In genomic region chr4:129081512-129081911, GRCm38 (mm10) we compare ENCODE assay signal across 10 mouse cellular contexts. TPM values are rescaled to one million over a fixed set of nuclear protein-coding genes. Genes with fewer than 3 reads are reported as not detected.
DNase-seq lines count a peak whose midpoint lies in the region; ATAC-seq lines count a peak whose summit lies in the region.
"Had no signal": no experiment of that assay in that cellular context is flagged by ENCODE, and none has a peak within 500 bp of the region (broad histone marks: within the 10 kb centered on the region; RNA-seq: fewer than 3 reads in every experiment).

No protein-coding gene starts in this region.

- H3K36me3 ChIP-seq in hindbrain, embryonic 16.5 days (ENCODE audit: control insufficient read depth, insufficient read depth, low read length), result peaks cover 41% of the 10 kb centered on the region
- 0 out of 2 replicates have a peak, but pooled peaks cover 7% of the 10 kb centered on the region for H3K36me3 ChIP-seq in hindbrain, embryonic 11.5 days (ENCODE audit: control insufficient read depth, insufficient read depth, low read length)

- no peak for DNase-seq in hindbrain, embryonic 11.5 days (ENCODE audit: low spot score)
- peak; percentile 30 for DNase-seq in urinary bladder, postnatal 14 days (ENCODE audit: low spot score)
- DNase-seq in urinary bladder, postnatal 4 days (ENCODE audit: low spot score in 2 of 2), result no peak
- peak; percentile 54 for DNase-seq in lung, postnatal 36 days
- DNase-seq in thymus, postnatal 25 days, result no peak
- DNase-seq in adrenal gland, postnatal 10 days, result no peak
- DNase-seq: thymus, postnatal 36 days had no signal

- WGBS in hindbrain, embryonic 16.5 days, result 62% methylated on average over 6 of the region's 6 CpGs
- WGBS in hindbrain, embryonic 11.5 days, result 87% methylated on average over 6 of the region's 6 CpGs

- peaks cover 5% of the 10 kb centered on the region; the same call in 1 of the 2 replicates for H3K4me1 ChIP-seq in hindbrain, embryonic 16.5 days (ENCODE audit: control insufficient read depth, insufficient read depth, low read depth, low read length)
- H3K4me1 ChIP-seq in hindbrain, embryonic 11.5 days (replicated peaks; ENCODE audit: control insufficient read depth, insufficient read depth, low read length), result no peaks in the 10 kb centered on the region

- H3K27ac ChIP-seq in hindbrain, embryonic 16.5 days (ENCODE audit: low read depth, low read length), result peak overlapping the region; percentile 60; the same call in 1 of the 2 replicates
- H3K27ac ChIP-seq in hindbrain, embryonic 11.5 days (ENCODE audit: low read depth, low read length), result no peak overlapping the region

- H3K9me3 ChIP-seq in hindbrain, embryonic 16.5 days (ENCODE audit: control insufficient read depth, low read length), result no peaks in the 10 kb centered on the region
- no peaks in the 10 kb centered on the region for H3K9me3 ChIP-seq in hindbrain, embryonic 11.5 days (ENCODE audit: control insufficient read depth, low read length)

- 0 out of 2 replicates have a peak overlapping the region, but pooled peaks have one; percentile 10 for H3K9ac ChIP-seq in hindbrain, embryonic 16.5 days (ENCODE audit: low read depth, low read length)
- H3K9ac ChIP-seq in hindbrain, embryonic 11.5 days (ENCODE audit: low read depth, low read length), result no peak overlapping the region

- no peak overlapping the region for H3K4me3 ChIP-seq in hindbrain, embryonic 16.5 days (ENCODE audit: low read length)
- H3K4me3 ChIP-seq in hindbrain, embryonic 11.5 days (ENCODE audit: low read depth, low read length), result no peak overlapping the region

- no peak overlapping the region for H3K4me2 ChIP-seq in hindbrain, embryonic 16.5 days (ENCODE audit: low read length)
- no peak overlapping the region for H3K4me2 ChIP-seq in hindbrain, embryonic 11.5 days (replicated peaks; ENCODE audit: low read depth, low read length)

- no peaks in the 10 kb centered on the region for H3K27me3 ChIP-seq in hindbrain, embryonic 16.5 days (replicated peaks; ENCODE audit: control insufficient read depth, insufficient read depth, low read length)
- no peaks in the 10 kb centered on the region for H3K27me3 ChIP-seq in hindbrain, embryonic 11.5 days (ENCODE audit: control insufficient read depth, insufficient read depth, low read length)

- peak; percentile 66 for ATAC-seq in hindbrain, embryonic 16.5 days
- ATAC-seq in hindbrain, embryonic 11.5 days (ENCODE audit: low FRiP score), result no peak

RNA-seq across cellular contexts. Expression of gene Rnf19b, which starts 23.4 kb away (rescaled TPM):
- 30.8 and 31.6 TPM in 2 replicates for polyA plus RNA-seq in hindbrain, embryonic 16.5 days (2015; fragmentation: Nextera tagmentation; extraction: Ambion mirVana)
- polyA plus RNA-seq in hindbrain, embryonic 11.5 days (2014; fragmentation: Nextera tagmentation; extraction: Ambion mirVana), result 10.7 and 11.1 TPM in 2 replicates
- 10 to 100 TPM; 23.6 to 25.1 TPM for total RNA-seq in adrenal gland, postnatal 10 days (2021)

RNA-seq across cellular contexts. Expression of gene Tmem54, which starts 23.8 kb away (rescaled TPM):
- polyA plus RNA-seq in hindbrain, embryonic 16.5 days (2015; fragmentation: Nextera tagmentation; extraction: Ambion mirVana), result 0.16 and 0.20 TPM in 2 replicates
- polyA plus RNA-seq in hindbrain, embryonic 11.5 days (2014; fragmentation: Nextera tagmentation; extraction: Ambion mirVana), result 0.96 and 1.4 TPM in 2 replicates
- not detected for total RNA-seq in adrenal gland, postnatal 10 days (2021)
- total RNA-seq: layer of hippocampus, adult 8-10 months had no signal
- polyA plus RNA-seq: heart, embryonic 14.5 days had no signal

RNA-seq across cellular contexts. Expression of gene Hpca, which starts 40.3 kb away (rescaled TPM):
- polyA plus RNA-seq in hindbrain, embryonic 16.5 days (2015; fragmentation: Nextera tagmentation; extraction: Ambion mirVana), result 168 and 199 TPM in 2 replicates
- 2.3 and 2.6 TPM in 2 replicates for polyA plus RNA-seq in hindbrain, embryonic 11.5 days (2014; fragmentation: Nextera tagmentation; extraction: Ambion mirVana)
- 1 to 10 TPM; 3.6 to 7.8 TPM for total RNA-seq in adrenal gland, postnatal 10 days (2021)

RNA-seq across cellular contexts. Expression of gene Fndc5, which starts 55.3 kb away (rescaled TPM):
- polyA plus RNA-seq in hindbrain, embryonic 16.5 days (2015; fragmentation: Nextera tagmentation; extraction: Ambion mirVana), result 10.7 and 11.6 TPM in 2 replicates
- polyA plus RNA-seq in hindbrain, embryonic 11.5 days (2014; fragmentation: Nextera tagmentation; extraction: Ambion mirVana), result 2.5 and 3.2 TPM in 2 replicates
- 10 to 100 TPM; 19.5 to 34.9 TPM for total RNA-seq in adrenal gland, postnatal 10 days (2021)

Comparison
In these comparisons a context has a peak if more than half of its experiments do, and no peak if none do; other contexts are left out.
1. DNase-seq: peak in urinary bladder, postnatal 14 days (single experiment) and lung, postnatal 36 days (single experiment); none in hindbrain, embryonic 11.5 days (single experiment), urinary bladder, postnatal 4 days (0 of 2), thymus, postnatal 25 days (single experiment) and adrenal gland, postnatal 10 days (single experiment).
2. RNA of gene Hpca, which starts 40.3 kb away (polyA plus RNA-seq): 168 to 199 TPM in hindbrain, embryonic 16.5 days; 2.3 to 2.6 TPM in hindbrain, embryonic 11.5 days; every median in the first group is over 10 times any median in the second.